Mouse (Mus musculus): ENCODE data around the gene Tprg. TPM values are rescaled to one million over a fixed set of nuclear protein-coding genes. Genes with fewer than 3 reads are reported as not detected.
A peak's percentile ranks its signal among the peaks of the same experiment; 100 is the strongest.

Tprg gene
- polyA plus RNA-seq, 1 experiment from 2014 or later: not detected

GRCm38 (mm10) chr16:25268276-25268675, 18.3 kb upstream of the Tprg start:
- Histone ChIP-seq H3K4me3 (no peak overlapping the region), H3K4me1 (peaks cover 3% of the 10 kb centered on the region; the same call in 1 of the 2 replicates), H3K36me3 (replicated peaks) (no peaks in the 10 kb centered on the region), H3K27ac (no peak overlapping the region), H3K27me3 (ENCODE audit: poor library complexity, severe bottlenecking) (no peaks in the 10 kb centered on the region), H3K9me3 (no peaks in the 10 kb centered on the region)
- no peak for DNase-seq (ENCODE audit: extremely low spot score, low spot score)
- 78% methylated on average over 4 of the region's 4 CpGs for WGBS

- Histone ChIP-seq H3K4me1 (no peaks in the 10 kb centered on the region), H3K4me3 (no peak overlapping the region), H3K27me3 (ENCODE audit: poor library complexity, severe bottlenecking) (no peaks in the 10 kb centered on the region), H3K36me3 (replicated peaks) (no peaks in the 10 kb centered on the region), H3K27ac (no peak overlapping the region), H3K9me3 (no peaks in the 10 kb centered on the region)
- WGBS: 87% methylated on average over 4 of the region's 4 CpGs
- no peak for DNase-seq (ENCODE audit: extremely low spot score, low spot score)
Measured at GRCm38 (mm10) chr16:25282563-25282962, 4.1 kb upstream of the Tprg start.

GRCm38 (mm10) chr16:25293753-25294152, 7.1 kb downstream of the Tprg start:
- WGBS: 79% methylated on average over 2 of the region's 2 CpGs
- no peaks in the 10 kb centered on the region for H3K9me3 ChIP-seq
- no peaks in the 10 kb centered on the region for H3K36me3 ChIP-seq (replicated peaks)
- no peak overlapping the region for H3K27ac ChIP-seq
- DNase-seq (ENCODE audit: extremely low spot score, low spot score): no peak
- H3K4me3 ChIP-seq: no peak overlapping the region
- no peaks in the 10 kb centered on the region for H3K4me1 ChIP-seq
- H3K27me3 ChIP-seq (ENCODE audit: poor library complexity, severe bottlenecking): no peaks in the 10 kb centered on the region

GRCm38 (mm10) chr16:25295546-25295945, 8.9 kb downstream of the Tprg start:
- H3K9me3 ChIP-seq: no peaks in the 10 kb centered on the region
- DNase-seq (ENCODE audit: extremely low spot score, low spot score): no peak
- no peaks in the 10 kb centered on the region for H3K36me3 ChIP-seq (replicated peaks)
- 91% methylated on average over 11 of the region's 11 CpGs for WGBS
- no peaks in the 10 kb centered on the region for H3K27me3 ChIP-seq (ENCODE audit: poor library complexity, severe bottlenecking)
- H3K4me1 ChIP-seq: no peaks in the 10 kb centered on the region
- H3K27ac ChIP-seq: no peak overlapping the region
- no peak overlapping the region for H3K4me3 ChIP-seq

GRCm38 (mm10) chr16:25296746-25297145, 10.1 kb downstream of the Tprg start:
- H3K4me3 ChIP-seq: no peak overlapping the region
- no peak overlapping the region for H3K27ac ChIP-seq
- WGBS: 87% methylated on average over 5 of the region's 5 CpGs

GRCm38 (mm10) chr16:25298204-25298603, 11.6 kb downstream of the Tprg start:
- Histone ChIP-seq H3K4me3 (no peak overlapping the region), H3K36me3 (replicated peaks) (no peaks in the 10 kb centered on the region), H3K27ac (no peak overlapping the region), H3K4me1 (no peaks in the 10 kb centered on the region), H3K9me3 (no peaks in the 10 kb centered on the region), H3K27me3 (ENCODE audit: poor library complexity, severe bottlenecking) (no peaks in the 10 kb centered on the region)
- DNase-seq (ENCODE audit: extremely low spot score, low spot score): no peak
- 92% methylated on average over 1 of the region's 1 CpGs for WGBS

More at GRCm38 (mm10) chr16:25296746-25297145, 10.1 kb downstream of the Tprg start:
- H3K36me3 ChIP-seq (replicated peaks): no peaks in the 10 kb centered on the region
- H3K27me3 ChIP-seq (ENCODE audit: poor library complexity, severe bottlenecking): no peaks in the 10 kb centered on the region
- DNase-seq (ENCODE audit: extremely low spot score, low spot score): no peak
- H3K4me1 ChIP-seq: no peaks in the 10 kb centered on the region
- no peaks in the 10 kb centered on the region for H3K9me3 ChIP-seq

- Histone ChIP-seq H3K27ac (no peak overlapping the region), H3K4me1 (no peaks in the 10 kb centered on the region), H3K4me3 (no peak overlapping the region), H3K9me3 (no peaks in the 10 kb centered on the region), H3K36me3 (replicated peaks) (no peaks in the 10 kb centered on the region), H3K27me3 (ENCODE audit: poor library complexity, severe bottlenecking) (no peaks in the 10 kb centered on the region)
- no peak for DNase-seq (ENCODE audit: extremely low spot score, low spot score)
- WGBS: 92% methylated on average over 4 of the region's 4 CpGs
Measured at GRCm38 (mm10) chr16:25302616-25303015, 16.0 kb downstream of the Tprg start.

- no peak overlapping the region for H3K4me3 ChIP-seq
- H3K27me3 ChIP-seq (ENCODE audit: poor library complexity, severe bottlenecking): no peaks in the 10 kb centered on the region
- no peak overlapping the region for H3K27ac ChIP-seq
- no peak for DNase-seq (ENCODE audit: extremely low spot score, low spot score)
- H3K36me3 ChIP-seq (replicated peaks): no peaks in the 10 kb centered on the region
- H3K9me3 ChIP-seq: no peaks in the 10 kb centered on the region
- no peaks in the 10 kb centered on the region for H3K4me1 ChIP-seq
- WGBS: 76% methylated on average over 5 of the region's 5 CpGs
Measured at GRCm38 (mm10) chr16:25314006-25314405, 27.4 kb downstream of the Tprg start.

- no peaks in the 10 kb centered on the region for H3K36me3 ChIP-seq (replicated peaks)
- 84% methylated on average over 3 of the region's 3 CpGs for WGBS
Measured at GRCm38 (mm10) chr16:25315090-25315489, 28.5 kb downstream of the Tprg start.

GRCm38 (mm10) chr16:25325631-25326238, 39.1 kb downstream of the Tprg start:
- DNase-seq (ENCODE audit: extremely low spot score, low spot score): no peak
- H3K27ac ChIP-seq: no peak overlapping the region
- H3K9me3 ChIP-seq: no peaks in the 10 kb centered on the region
- no peak overlapping the region for H3K4me3 ChIP-seq
- peaks cover 12% of the 10 kb centered on the region for H3K27me3 ChIP-seq (ENCODE audit: poor library complexity, severe bottlenecking)
- H3K36me3 ChIP-seq (replicated peaks): no peaks in the 10 kb centered on the region
- H3K4me1 ChIP-seq: no peaks in the 10 kb centered on the region
- WGBS: 92% methylated on average over 2 of the region's 2 CpGs

More at GRCm38 (mm10) chr16:25315090-25315489, 28.5 kb downstream of the Tprg start:
- no peak overlapping the region for H3K27ac ChIP-seq
- H3K27me3 ChIP-seq (ENCODE audit: poor library complexity, severe bottlenecking): no peaks in the 10 kb centered on the region
- H3K9me3 ChIP-seq: no peaks in the 10 kb centered on the region
- no peak overlapping the region for H3K4me3 ChIP-seq
- no peak for DNase-seq (ENCODE audit: extremely low spot score, low spot score)
- no peaks in the 10 kb centered on the region for H3K4me1 ChIP-seq

GRCm38 (mm10) chr16:25333279-25334219, 46.9 kb downstream of the Tprg start:
- peaks cover 65% of the 10 kb centered on the region for H3K27me3 ChIP-seq (ENCODE audit: poor library complexity, severe bottlenecking)
- H3K9me3 ChIP-seq: no peaks in the 10 kb centered on the region
- WGBS: 52% methylated on average over 10 of the region's 10 CpGs
- no peak for DNase-seq (ENCODE audit: extremely low spot score, low spot score)
- no peaks in the 10 kb centered on the region for H3K36me3 ChIP-seq (replicated peaks)
- H3K27ac ChIP-seq: no peak overlapping the region
- H3K4me3 ChIP-seq: no peak overlapping the region
- H3K4me1 ChIP-seq: peaks cover 20% of the 10 kb centered on the region

GRCm38 (mm10) chr16:25335058-25335703, 48.6 kb downstream of the Tprg start:
- no peak for DNase-seq (ENCODE audit: extremely low spot score, low spot score)
- WGBS: 21% methylated on average over 4 of the region's 4 CpGs
- no peaks in the 10 kb centered on the region for H3K9me3 ChIP-seq
- H3K27me3 ChIP-seq (ENCODE audit: poor library complexity, severe bottlenecking): peaks cover 58% of the 10 kb centered on the region
- H3K4me3 ChIP-seq: no peak overlapping the region
- H3K4me1 ChIP-seq: peaks cover 20% of the 10 kb centered on the region
- H3K27ac ChIP-seq: no peak overlapping the region
- no peaks in the 10 kb centered on the region for H3K36me3 ChIP-seq (replicated peaks)

- no peak overlapping the region for H3K27ac ChIP-seq
- 13% methylated on average over 3 of the region's 3 CpGs for WGBS
- H3K27me3 ChIP-seq (ENCODE audit: poor library complexity, severe bottlenecking): no peaks in the 10 kb centered on the region
- no peaks in the 10 kb centered on the region for H3K9me3 ChIP-seq
- no peak overlapping the region for H3K4me3 ChIP-seq
- peak; percentile 42 for DNase-seq (ENCODE audit: extremely low spot score, low spot score)
- no peaks in the 10 kb centered on the region for H3K4me1 ChIP-seq
- H3K36me3 ChIP-seq (replicated peaks): no peaks in the 10 kb centered on the region
Measured at GRCm38 (mm10) chr16:25349626-25350025, 63.0 kb downstream of the Tprg start.
